Mouse (Mus musculus): ENCODE data around the gene Zfp574. TPM values are rescaled to one million over a fixed set of nuclear protein-coding genes. Genes with fewer than 3 reads are reported as not detected.

Gene Zfp574
- total RNA-seq (2021) (10 to 100 TPM in 1 of 2 experiments, 1 to 10 TPM in 1; 9.2 to 10.3 TPM), polyA plus RNA-seq (2012; rRNA removed) (11.8 and 12.6 TPM in 2 replicates)
- long read RNA-seq, full-length matches to known transcripts, result 22 of 22 reads
- long read RNA-seq, partial matches to known transcripts, result 0 of 22 reads
- long read RNA-seq, other reads (novel, unspliced or antisense), result 0 of 22 reads

GRCm38 (mm10) chr7:25071979-25072715, at the start of gene Zfp574, which contains the start of gene Grik5:
Gene Zfp574, plus strand, starts transcription at chr7:25072567.
Gene Grik5, minus strand, starts transcription at chr7:25072346.
- Histone ChIP-seq H3K79me2 (replicated peaks; ENCODE audit: control insufficient read depth, insufficient read depth, low read length) (no peaks in the 10 kb centered on the region), H3K4me1 (ENCODE audit: control insufficient read depth, insufficient read depth, low read length) (peaks cover 2% of the 10 kb centered on the region; the same call in 1 of the 2 replicates), H3K27me3 (ENCODE audit: control insufficient read depth, insufficient read depth, low read length) (no peaks in the 10 kb centered on the region), H3K36me3 (ENCODE audit: control insufficient read depth, insufficient read depth, low read length) (no peaks in the 10 kb centered on the region; the same call in 1 of the 2 replicates), H3K27ac (peak within 1 kb of the TSS; percentile 55), H3K4me3 (peak within 1 kb of the TSS; percentile 62), H3K9ac (ENCODE audit: low read depth, low read length) (peak within 1 kb of the TSS; percentile 72)
- intact Hi-C loops (cut with DNase I), result no loop called here
- peak; percentile 14 to 42 for DNase-seq
- TF ChIP-seq EP300 (IDR thresholded peaks at IDR 0.05; ENCODE audit: insufficient read depth, low read depth, low read length) (no peak), CTCF (IDR thresholded peaks at IDR 0.05) (no peak), POLR2A (IDR thresholded peaks at IDR 0.05; ENCODE audit: insufficient read depth, low read depth, low read length) (no peak)
- WGBS, result 8% methylated on average over 27 of the region's 28 CpGs

DNA sequence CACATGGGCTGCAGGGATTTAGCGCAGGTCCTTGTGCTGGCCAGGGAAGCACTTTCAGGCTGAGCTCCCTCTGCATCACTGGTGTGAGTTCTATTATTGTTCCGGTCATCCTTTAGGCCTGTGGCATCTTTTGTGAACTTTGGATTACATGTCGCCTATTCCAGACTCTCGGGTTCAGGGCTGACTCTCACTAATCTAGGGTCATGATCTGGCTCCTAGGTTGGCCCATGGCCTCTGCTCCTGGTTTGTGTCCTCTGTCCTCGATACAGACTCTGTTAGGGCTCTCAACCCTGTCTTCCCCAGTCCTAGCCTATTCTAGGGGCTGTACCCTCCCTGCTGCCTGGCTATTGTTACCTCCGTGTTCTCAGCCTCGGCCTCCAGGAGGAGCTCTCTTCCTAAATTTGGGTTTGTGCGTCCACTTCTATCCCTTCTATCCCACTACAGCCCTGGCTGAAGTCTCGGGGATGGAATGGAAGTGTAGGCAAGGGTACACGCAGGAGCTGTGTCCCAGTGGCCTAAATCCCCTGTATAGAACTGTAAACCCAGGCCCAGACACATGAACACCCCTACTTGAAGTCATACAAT, 46.4 kb upstream of the Zfp574 start:
- no peaks in the 10 kb centered on the region for H3K27me3 ChIP-seq (ENCODE audit: control insufficient read depth, insufficient read depth, low read length)
- WGBS, result 64% methylated on average over 10 of the region's 10 CpGs

DNA sequence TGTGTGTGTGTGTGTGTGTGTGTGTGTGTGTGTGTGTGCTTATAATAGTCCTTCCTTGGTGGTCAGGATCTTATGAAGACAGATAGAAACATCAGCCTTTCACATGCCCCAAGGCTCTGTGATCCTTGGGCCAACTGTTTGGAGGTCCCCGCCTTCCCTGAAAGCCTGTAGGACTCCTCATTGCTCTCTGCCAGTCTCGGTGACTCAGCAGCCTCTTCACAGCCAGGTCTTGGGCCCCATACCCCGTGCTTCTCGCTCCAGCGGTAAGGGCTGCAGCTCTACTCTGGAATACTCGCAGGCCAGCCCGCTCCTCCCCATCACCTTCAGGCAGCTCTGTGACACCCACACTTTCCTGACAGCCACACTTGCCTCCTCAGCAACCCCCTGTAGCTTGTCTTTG, 45.9 kb upstream of the Zfp574 start:
- Histone ChIP-seq H3K79me2 (replicated peaks; ENCODE audit: control insufficient read depth, insufficient read depth, low read length) (no peaks in the 10 kb centered on the region), H3K9ac (ENCODE audit: low read depth, low read length) (no peak overlapping the region), H3K4me1 (ENCODE audit: control insufficient read depth, insufficient read depth, low read length) (no peaks in the 10 kb centered on the region), H3K27me3 (ENCODE audit: control insufficient read depth, insufficient read depth, low read length) (no peaks in the 10 kb centered on the region), H3K36me3 (ENCODE audit: control insufficient read depth, insufficient read depth, low read length) (no peaks in the 10 kb centered on the region), H3K27ac (no peak overlapping the region), H3K4me3 (no peak overlapping the region)
- intact Hi-C loops (cut with DNase I), result no loop called here
- 53% methylated on average over 7 of the region's 7 CpGs for WGBS
- no peak for TF ChIP-seq POLR2A (IDR thresholded peaks at IDR 0.05; ENCODE audit: insufficient read depth, low read depth, low read length)
- TF ChIP-seq CTCF (IDR thresholded peaks at IDR 0.05), result no peak
- no peak for TF ChIP-seq EP300 (IDR thresholded peaks at IDR 0.05; ENCODE audit: insufficient read depth, low read depth, low read length)
- DNase-seq, result no peak

More for the DNA sequence above, 46.4 kb upstream of the Zfp574 start:
- H3K4me1 ChIP-seq (ENCODE audit: control insufficient read depth, insufficient read depth, low read length), result no peaks in the 10 kb centered on the region
- H3K27ac ChIP-seq, result no peak overlapping the region
- no peaks in the 10 kb centered on the region for H3K36me3 ChIP-seq (ENCODE audit: control insufficient read depth, insufficient read depth, low read length)
- DNase-seq, result peak in 1 of 2 experiments; percentile 30
- TF ChIP-seq POLR2A (IDR thresholded peaks at IDR 0.05; ENCODE audit: insufficient read depth, low read depth, low read length), result no peak
- TF ChIP-seq CTCF (IDR thresholded peaks at IDR 0.05), result peak; percentile 53
- H3K4me3 ChIP-seq, result no peak overlapping the region
- H3K79me2 ChIP-seq (replicated peaks; ENCODE audit: control insufficient read depth, insufficient read depth, low read length), result no peaks in the 10 kb centered on the region
- intact Hi-C loops (cut with DNase I), result no loop called here
- no peak overlapping the region for H3K9ac ChIP-seq (ENCODE audit: low read depth, low read length)

GRCm38 (mm10) chr7:25030032-25030753, 42.2 kb upstream of the Zfp574 start:
- H3K79me2 ChIP-seq (replicated peaks; ENCODE audit: control insufficient read depth, insufficient read depth, low read length), result no peaks in the 10 kb centered on the region
- 45% methylated on average over 5 of the region's 5 CpGs for WGBS
- H3K36me3 ChIP-seq (ENCODE audit: control insufficient read depth, insufficient read depth, low read length), result no peaks in the 10 kb centered on the region
- H3K27ac ChIP-seq, result no peak overlapping the region
- H3K27me3 ChIP-seq (ENCODE audit: control insufficient read depth, insufficient read depth, low read length), result no peaks in the 10 kb centered on the region
- no peaks in the 10 kb centered on the region for H3K4me1 ChIP-seq (ENCODE audit: control insufficient read depth, insufficient read depth, low read length)
- DNase-seq, result peak; percentile 55 to 81
- no peak overlapping the region for H3K4me3 ChIP-seq
- no peak overlapping the region for H3K9ac ChIP-seq (ENCODE audit: low read depth, low read length)
- 0 out of 2 replicates have a peak, but pooled peaks have one; percentile 35 for TF ChIP-seq EP300 (IDR thresholded peaks at IDR 0.05; ENCODE audit: insufficient read depth, low read depth, low read length)
- peak; percentile 92 for TF ChIP-seq CTCF (IDR thresholded peaks at IDR 0.05)
- TF ChIP-seq POLR2A (IDR thresholded peaks at IDR 0.05; ENCODE audit: insufficient read depth, low read depth, low read length), result no peak
- intact Hi-C loops (cut with DNase I), result loop anchor here (2.0 to 5.0 kb wide), 2 partner anchors 65 to 157 kb away; no protein-coding TSS in a partner anchor

DNA sequence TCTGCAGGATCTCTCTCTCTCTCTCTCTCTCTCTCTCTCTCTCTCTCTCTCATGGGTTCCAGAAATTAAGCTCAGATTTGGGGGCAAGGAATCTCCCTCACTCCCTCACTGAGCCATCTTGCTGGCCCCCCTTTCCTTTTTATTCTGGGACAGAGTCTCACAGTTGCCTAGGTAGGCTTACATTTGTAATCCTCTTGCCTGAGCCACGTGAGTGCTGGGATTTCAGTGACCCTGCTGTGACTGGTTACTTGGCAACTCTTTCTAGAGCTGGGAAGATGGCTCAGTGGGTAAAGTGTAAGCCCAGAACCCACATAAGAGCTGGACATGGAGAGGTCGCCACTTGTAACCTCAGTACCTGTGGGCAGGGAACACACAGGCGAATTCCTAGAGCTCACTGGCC, 40.8 kb upstream of the Zfp574 start:
- no peak overlapping the region for H3K9ac ChIP-seq (ENCODE audit: low read depth, low read length)
- H3K27me3 ChIP-seq (ENCODE audit: control insufficient read depth, insufficient read depth, low read length), result no peaks in the 10 kb centered on the region
- TF ChIP-seq CTCF (IDR thresholded peaks at IDR 0.05) (no peak), EP300 (IDR thresholded peaks at IDR 0.05; ENCODE audit: insufficient read depth, low read depth, low read length) (no peak), POLR2A (IDR thresholded peaks at IDR 0.05; ENCODE audit: insufficient read depth, low read depth, low read length) (no peak)
- no peak for DNase-seq
- no peaks in the 10 kb centered on the region for H3K36me3 ChIP-seq (ENCODE audit: control insufficient read depth, insufficient read depth, low read length)
- 74% methylated on average over 3 of the region's 3 CpGs for WGBS
- intact Hi-C loops (cut with DNase I), result loop anchor here (2.0 to 5.0 kb wide), 2 partner anchors 63 to 156 kb away; no protein-coding TSS in a partner anchor
- H3K79me2 ChIP-seq (replicated peaks; ENCODE audit: control insufficient read depth, insufficient read depth, low read length), result no peaks in the 10 kb centered on the region
- no peak overlapping the region for H3K27ac ChIP-seq
- H3K4me3 ChIP-seq, result no peak overlapping the region
- no peaks in the 10 kb centered on the region for H3K4me1 ChIP-seq (ENCODE audit: control insufficient read depth, insufficient read depth, low read length)

Data from heart, adult 2 months (tissue).